Mouse (Mus musculus) heart, postnatal 0 days (tissue): ENCODE data around the gene Avpr1b. TPM values are rescaled to one million over a fixed set of nuclear protein-coding genes. Genes with fewer than 3 reads are reported as not detected.
"Not testable (repeated sequence)": the region's sequence is repeated elsewhere in the genome, so short reads cannot be mapped to it uniquely, and the experiment has no call there.

Experiments
- ATAC-seq: fragments of 200-750 bp; cut with Nextera tagmentation; 2 replicates; pipeline ENCODE4 v1.8.0; 2017; ENCODE audit warnings: low read depth, moderate number of reproducible peaks, moderate library complexity; ENCODE audit not compliant: insufficient read depth
- DNase-seq: peaks from one replicate; pipeline ENCODE4 v3.0.0-alpha.2; 2016; ENCODE audit warnings: low spot score
- H3K27ac ChIP-seq: fragments of 300-500 bp; sonication (generic); 2 replicates; pipeline ENCODE4 v1.5.1; 2014; ENCODE audit warnings: low read depth, mild to moderate bottlenecking
- H3K27me3 ChIP-seq: fragments of 300-500 bp; sonication (generic); 2 replicates; pipeline ENCODE4 v1.6.1; 2014; ENCODE audit warnings: low read length, mixed read lengths; ENCODE audit not compliant: control insufficient read depth, insufficient read depth
- H3K36me3 ChIP-seq: fragments of 300-500 bp; sonication (generic); replicated peaks from 2 replicates; pipeline ENCODE4 v1.6.1; 2014; ENCODE audit warnings: low read length, mixed read lengths; ENCODE audit not compliant: control insufficient read depth, insufficient read depth
- H3K4me1 ChIP-seq: fragments of 300-500 bp; sonication (generic); 2 replicates; pipeline ENCODE4 v1.6.1; 2014; ENCODE audit warnings: antibody characterized with exemption; ENCODE audit not compliant: control insufficient read depth, insufficient read depth
- H3K4me2 ChIP-seq: fragments of 300-500 bp; sonication (generic); 2 replicates; pipeline ENCODE4 v1.6.1; 2014; ENCODE audit warnings: low read depth, mild to moderate bottlenecking, low read length, moderate library complexity
- H3K4me3 ChIP-seq: fragments of 300-500 bp; sonication (generic); 2 replicates; pipeline ENCODE4 v1.5.1; 2014; ENCODE audit warnings: low read depth, low read length
- H3K9ac ChIP-seq: fragments of 300-500 bp; sonication (generic); replicated peaks from 2 replicates; pipeline ENCODE4 v1.6.1; 2014; ENCODE audit warnings: low read depth, low read length, mixed read lengths
- H3K9me3 ChIP-seq: fragments of 300-500 bp; sonication (generic); replicated peaks from 2 replicates; pipeline ENCODE4 v1.6.1; 2016; ENCODE audit warnings: low read length; ENCODE audit not compliant: control insufficient read depth
- CTCF ChIP-seq: IDR thresholded peaks from 2 replicates; pipeline ENCODE4 v1.5.1; 2016; ENCODE audit warnings: antibody characterized with exemption, control low read depth, low read depth
- EP300 ChIP-seq: IDR thresholded peaks from 2 replicates; pipeline ENCODE4 v1.6.1; 2016; ENCODE audit warnings: antibody characterized with exemption, low read depth
- WGBS: fragments of 180-500 bp; shearing (Covaris S2); extraction: QIAGEN DNeasy Blood & Tissue Kit; methylation state at CpG from one replicate; pipeline ENCODE4 v1.1.7; 2014; 5-methylcytosine and 5-hydroxymethylcytosine counted together
- polyA plus RNA-seq: library from polyadenylated mRNA; unstranded; fragments of >200 nt; fragmentation: Nextera tagmentation; extraction: Ambion mirVana; gene quantifications from 2 replicates; pipeline ENCODE4 v1.2.1, GENCODE M21; 2015
- total RNA-seq: library from RNA; depleted of rRNA; stranded (reverse); fragments of >200 nt; gene quantifications from 2 replicates; pipeline ENCODE4 v1.2.3, GENCODE M21; 2014; ENCODE audit warnings: low replicate concordance

Gene Avpr1b
- total and polyA plus RNA-seq, 2 experiments from 2014 or later = not detected

DNA sequence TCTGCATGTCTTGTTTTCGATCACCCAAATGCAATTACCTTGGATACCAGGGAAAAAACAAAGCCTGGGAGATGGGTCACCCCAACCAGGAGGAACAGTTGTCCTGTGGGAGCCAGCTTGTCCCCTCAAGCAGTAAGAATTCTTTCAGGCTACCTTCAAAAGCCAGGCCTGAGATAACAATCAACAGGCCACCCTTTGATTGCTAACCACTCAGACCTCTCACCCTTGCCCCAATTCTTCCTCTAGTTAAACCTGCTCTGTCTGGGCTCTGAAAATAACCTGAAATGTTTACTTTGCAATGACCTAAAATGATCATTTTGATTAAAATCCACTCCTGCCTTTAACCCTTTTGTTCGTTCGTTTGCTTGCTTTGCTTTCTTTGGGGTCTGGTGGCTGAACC lies 24.6 kb downstream of the Avpr1b start:
- Histone ChIP-seq H3K4me1 (no peaks in the 10 kb centered on the region), H3K9ac (no peak overlapping the region), H3K36me3 (no peaks in the 10 kb centered on the region), H3K27ac (no peak overlapping the region), H3K9me3 (no peaks in the 10 kb centered on the region), H3K4me2 (no peak overlapping the region), H3K27me3 (no peaks in the 10 kb centered on the region), H3K4me3 (no peak overlapping the region)
- ATAC-seq (no peak), DNase-seq (no peak)
- TF ChIP-seq CTCF (no peak), EP300 (no peak)
- WGBS = 83% methylated on average over 3 of the region's 3 CpGs

- no peak for DNase-seq
- H3K4me3 ChIP-seq = no peak overlapping the region
- WGBS = 28% methylated on average over 3 of the region's 3 CpGs
- no peaks in the 10 kb centered on the region for H3K4me1 ChIP-seq
- no peaks in the 10 kb centered on the region for H3K27me3 ChIP-seq
- H3K9me3 ChIP-seq = no peaks in the 10 kb centered on the region
- H3K9ac ChIP-seq = no peak overlapping the region
- H3K36me3 ChIP-seq = no peaks in the 10 kb centered on the region
- H3K4me2 ChIP-seq = no peak overlapping the region
- no peak for TF ChIP-seq EP300
- no peak for TF ChIP-seq CTCF
- ATAC-seq = no peak
- no peak overlapping the region for H3K27ac ChIP-seq
Measured at GRCm38 (mm10) chr1:131624175-131624835, 25.3 kb downstream of the Avpr1b start.

- TF ChIP-seq EP300 (no peak), CTCF (no peak)
- H3K36me3 ChIP-seq = no peaks in the 10 kb centered on the region
- no peak overlapping the region for H3K27ac ChIP-seq
- H3K4me1 ChIP-seq = no peaks in the 10 kb centered on the region
- ATAC-seq = no peak
- no peaks in the 10 kb centered on the region for H3K9me3 ChIP-seq
- no peaks in the 10 kb centered on the region for H3K27me3 ChIP-seq
- WGBS = 78% methylated on average over 6 of the region's 6 CpGs
- H3K9ac ChIP-seq = no peak overlapping the region
- no peak overlapping the region for H3K4me3 ChIP-seq
- H3K4me2 ChIP-seq = no peak overlapping the region
- DNase-seq = no peak
Measured at GRCm38 (mm10) chr1:131626200-131626599, 27.2 kb downstream of the Avpr1b start.

DNA sequence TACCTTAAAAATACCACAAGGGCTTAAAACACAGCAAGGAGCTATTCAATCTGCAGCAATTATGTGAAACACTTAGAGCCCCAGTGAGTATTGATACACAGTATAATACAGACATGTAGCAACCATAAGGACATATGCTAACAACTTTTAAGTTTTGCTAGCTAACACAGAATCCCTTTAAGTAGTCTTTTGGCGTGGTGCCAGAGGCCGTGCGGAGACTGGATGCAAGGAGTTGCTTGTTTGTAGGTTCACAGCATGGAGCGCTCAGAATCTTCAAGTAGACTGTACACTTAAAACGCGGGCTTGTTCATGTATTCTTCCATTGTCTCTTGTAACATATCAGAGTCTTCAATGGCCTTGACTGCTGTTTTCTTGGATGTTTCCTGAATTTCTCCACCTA lies 33.2 kb downstream of the Avpr1b start:
- H3K9ac ChIP-seq, H3K4me3 ChIP-seq, H3K4me2 ChIP-seq, H3K27me3 ChIP-seq, H3K36me3 ChIP-seq, DNase-seq, H3K27ac ChIP-seq, ATAC-seq, H3K9me3 ChIP-seq, H3K4me1 ChIP-seq: not testable (repeated sequence)
- WGBS = 62% methylated on average over 6 of the region's 6 CpGs

GRCm38 (mm10) chr1:131634495-131634894 lies 35.5 kb downstream of the Avpr1b start:
- H3K27ac ChIP-seq = no peak overlapping the region
- no peak for TF ChIP-seq EP300
- no peak for TF ChIP-seq CTCF
- no peaks in the 10 kb centered on the region for H3K27me3 ChIP-seq
- no peaks in the 10 kb centered on the region for H3K36me3 ChIP-seq
- no peak overlapping the region for H3K4me3 ChIP-seq
- H3K9ac ChIP-seq = no peak overlapping the region
- no peaks in the 10 kb centered on the region for H3K4me1 ChIP-seq
- H3K9me3 ChIP-seq = no peaks in the 10 kb centered on the region
- ATAC-seq (no peak), DNase-seq (no peak)
- no peak overlapping the region for H3K4me2 ChIP-seq
